Mouse (Mus musculus): Measurements from ENCODE around the gene Gm21117. TPM values are rescaled to one million over a fixed set of nuclear protein-coding genes. Genes with fewer than 3 reads are reported as not detected.

Gene Gm21117
- polyA plus RNA-seq (2021; fragmentation: Nextera tagmentation) = not detected in 2 replicates
- long read RNA-seq, experiment 1 = 0 reads
- long read RNA-seq, experiment 2 = 0 reads

GRCm38 (mm10) chrY:51124920-51125319 lies at the start of gene Gm21117:
Gene Gm21117, plus strand, starts transcription at chrY:51125220.

